Mouse (Mus musculus) liver, embryonic 14.5 days (tissue): ENCODE measurements around the gene Unc13b.

ENCODE experiments used
- CTCF ChIP-seq: IDR thresholded peaks from 2 replicates; pipeline ENCODE4 v1.5.1; 2016; ENCODE audit warnings: antibody characterized with exemption, low read depth, control low read depth
- EP300 ChIP-seq: IDR thresholded peaks from 2 replicates; pipeline ENCODE4 v1.6.1; 2016; ENCODE audit warnings: antibody characterized with exemption, low read depth

- no peak for TF ChIP-seq CTCF
- TF ChIP-seq EP300 = no peak
Observed at GRCm38 (mm10) chr4:43045659-43046302, 13.0 kb upstream of the Unc13b start, which contains the start of gene Fam214b.
